Mouse (Mus musculus) hindbrain, embryonic 16.5 days (tissue): ENCODE data around the gene Dctd. TPM values are rescaled to one million over a fixed set of nuclear protein-coding genes. Genes with fewer than 3 reads are reported as not detected.
"Not testable (repeated sequence)": the region's sequence is repeated elsewhere in the genome, so short reads cannot be mapped to it uniquely, and the experiment has no call there.

Experiments
- ATAC-seq: fragments of 200-750 bp; cut with Nextera tagmentation; 2 replicates; pipeline ENCODE4 v1.8.0; 2017; ENCODE audit warnings: moderate TSS enrichment, moderate library complexity
- H3K27ac ChIP-seq: fragments of 300-500 bp; sonication (generic); 2 replicates; pipeline ENCODE4 v1.5.1; 2014; ENCODE audit warnings: low read depth, mild to moderate bottlenecking, control low read depth, low read length, moderate library complexity
- H3K27me3 ChIP-seq: fragments of 300-500 bp; sonication (generic); replicated peaks from 2 replicates; pipeline ENCODE4 v1.6.1; 2014; ENCODE audit warnings: low read length; ENCODE audit not compliant: control insufficient read depth, insufficient read depth
- H3K36me3 ChIP-seq: fragments of 300-500 bp; sonication (generic); 2 replicates; pipeline ENCODE4 v1.6.1; 2014; ENCODE audit warnings: mild to moderate bottlenecking, low read length, moderate library complexity, mixed read lengths; ENCODE audit not compliant: control insufficient read depth, insufficient read depth
- H3K4me1 ChIP-seq: fragments of 300-500 bp; sonication (generic); 2 replicates; pipeline ENCODE4 v1.6.1; 2014; ENCODE audit warnings: low read depth, low read length; ENCODE audit not compliant: control insufficient read depth, insufficient read depth
- H3K4me2 ChIP-seq: fragments of 300-500 bp; sonication (generic); 2 replicates; pipeline ENCODE4 v1.6.1; 2014; ENCODE audit warnings: mild to moderate bottlenecking, low read length, control low read depth, moderate library complexity
- H3K4me3 ChIP-seq: fragments of 300-500 bp; sonication (generic); 2 replicates; pipeline ENCODE4 v1.5.1; 2014; ENCODE audit warnings: mild to moderate bottlenecking, low read length, control low read depth, moderate library complexity
- H3K9ac ChIP-seq: fragments of 300-500 bp; sonication (generic); 2 replicates; pipeline ENCODE4 v1.6.1; 2014; ENCODE audit warnings: low read depth, mild to moderate bottlenecking, control low read depth, low read length, moderate library complexity
- H3K9me3 ChIP-seq: fragments of 300-500 bp; sonication (generic); 2 replicates; pipeline ENCODE4 v1.6.1; 2014; ENCODE audit warnings: mild to moderate bottlenecking, low read length, moderate library complexity; ENCODE audit not compliant: control insufficient read depth
- WGBS: fragments of 180-500 bp; shearing (Covaris S2); extraction: QIAGEN DNeasy Blood & Tissue Kit; methylation state at CpG from one replicate; pipeline ENCODE4 v1.1.7; 2014; 5-methylcytosine and 5-hydroxymethylcytosine counted together
- polyA plus RNA-seq: library from polyadenylated mRNA; unstranded; fragments of >200 nt; fragmentation: Nextera tagmentation; extraction: Ambion mirVana; gene quantifications from 2 replicates; pipeline ENCODE4 v1.2.1, GENCODE M21; 2015

Dctd gene
- polyA plus RNA-seq, 1 experiment from 2014 or later, result 16.4 TPM

GRCm38 (mm10) chr8:48158560-48159217 is 59.8 kb downstream of the Dctd start:
- no peak overlapping the region for H3K9ac ChIP-seq
- H3K4me2 ChIP-seq, result no peak overlapping the region
- H3K9me3 ChIP-seq, result no peaks in the 10 kb centered on the region
- no peak for ATAC-seq
- H3K4me3 ChIP-seq, result no peak overlapping the region
- 51% methylated on average over 15 of the region's 15 CpGs for WGBS
- no peaks in the 10 kb centered on the region for H3K36me3 ChIP-seq
- H3K27ac ChIP-seq, result no peak overlapping the region
- H3K27me3 ChIP-seq, result no peaks in the 10 kb centered on the region; the same call in 1 of the 2 replicates
- peaks cover 4% of the 10 kb centered on the region for H3K4me1 ChIP-seq

GRCm38 (mm10) chr8:48177406-48177805 is 78.5 kb downstream of the Dctd start:
- Histone ChIP-seq H3K36me3 (no peaks in the 10 kb centered on the region), H3K4me1 (no peaks in the 10 kb centered on the region), H3K9me3 (no peaks in the 10 kb centered on the region; the same call in 1 of the 2 replicates), H3K4me2 (no peak overlapping the region), H3K4me3 (no peak overlapping the region), H3K27ac (no peak overlapping the region), H3K9ac (no peak overlapping the region), H3K27me3 (no peaks in the 10 kb centered on the region)
- 56% methylated on average over 4 of the region's 4 CpGs for WGBS
- no peak for ATAC-seq

- H3K9me3 ChIP-seq, result no peaks in the 10 kb centered on the region; the same call in 1 of the 2 replicates
- WGBS, result 96% methylated on average over 1 of the region's 1 CpGs
- H3K27me3 ChIP-seq, result no peaks in the 10 kb centered on the region
- H3K27ac ChIP-seq, result no peak overlapping the region
- H3K4me3 ChIP-seq, result no peak overlapping the region
- no peaks in the 10 kb centered on the region for H3K36me3 ChIP-seq
- no peak overlapping the region for H3K4me2 ChIP-seq
- no peaks in the 10 kb centered on the region for H3K4me1 ChIP-seq
- ATAC-seq, result no peak
- no peak overlapping the region for H3K9ac ChIP-seq
These were observed 79.0 kb downstream of the Dctd start for GRCm38 (mm10) chr8:48177876-48178275.

- Histone ChIP-seq H3K9ac (no peak overlapping the region), H3K27me3 (no peaks in the 10 kb centered on the region), H3K27ac (no peak overlapping the region), H3K4me3 (no peak overlapping the region), H3K36me3 (no peaks in the 10 kb centered on the region), H3K4me1 (no peaks in the 10 kb centered on the region), H3K4me2 (no peak overlapping the region), H3K9me3 (no peaks in the 10 kb centered on the region; the same call in 1 of the 2 replicates)
- 12% methylated on average over 4 of the region's 4 CpGs for WGBS
- ATAC-seq, result no peak
These were observed 80.1 kb downstream of the Dctd start for GRCm38 (mm10) chr8:48178993-48179392.

- not testable (repeated sequence) for H3K4me2 ChIP-seq, H3K9ac ChIP-seq, H3K9me3 ChIP-seq, H3K4me3 ChIP-seq, H3K27me3 ChIP-seq, H3K27ac ChIP-seq, H3K36me3 ChIP-seq, H3K4me1 ChIP-seq, ATAC-seq
- 97% methylated on average over 9 of the region's 9 CpGs for WGBS
These were observed 81.3 kb downstream of the Dctd start for GRCm38 (mm10) chr8:48180146-48180545.

- no peaks in the 10 kb centered on the region for H3K36me3 ChIP-seq
- H3K4me1 ChIP-seq, result no peaks in the 10 kb centered on the region
- ATAC-seq, result no peak
- H3K4me2 ChIP-seq, result no peak overlapping the region
- H3K9me3 ChIP-seq, result no peaks in the 10 kb centered on the region
- H3K27me3 ChIP-seq, result no peaks in the 10 kb centered on the region
- no peak overlapping the region for H3K4me3 ChIP-seq
- 93% methylated on average over 3 of the region's 3 CpGs for WGBS
- no peak overlapping the region for H3K27ac ChIP-seq
- no peak overlapping the region for H3K9ac ChIP-seq
These were observed 82.1 kb downstream of the Dctd start for GRCm38 (mm10) chr8:48181000-48181399.

GRCm38 (mm10) chr8:48183758-48184157 is 84.9 kb downstream of the Dctd start:
- Histone ChIP-seq H3K27ac (no peak overlapping the region), H3K9me3 (no peaks in the 10 kb centered on the region), H3K27me3 (no peaks in the 10 kb centered on the region), H3K4me3 (no peak overlapping the region), H3K4me1 (no peaks in the 10 kb centered on the region), H3K9ac (no peak overlapping the region), H3K4me2 (no peak overlapping the region), H3K36me3 (no peaks in the 10 kb centered on the region)
- WGBS, result 82% methylated on average over 7 of the region's 7 CpGs
- ATAC-seq, result no peak

GRCm38 (mm10) chr8:48188586-48188985 is 89.7 kb downstream of the Dctd start:
- H3K4me3 ChIP-seq, result no peak overlapping the region
- H3K27me3 ChIP-seq, result no peaks in the 10 kb centered on the region
- no peak for ATAC-seq
- no peaks in the 10 kb centered on the region for H3K4me1 ChIP-seq
- H3K9me3 ChIP-seq, result no peaks in the 10 kb centered on the region
- WGBS, result 97% methylated on average over 12 of the region's 12 CpGs
- H3K9ac ChIP-seq, result no peak overlapping the region
- no peak overlapping the region for H3K4me2 ChIP-seq
- no peaks in the 10 kb centered on the region for H3K36me3 ChIP-seq
- no peak overlapping the region for H3K27ac ChIP-seq

- Histone ChIP-seq H3K36me3 (no peaks in the 10 kb centered on the region), H3K4me2 (no peak overlapping the region), H3K4me3 (no peak overlapping the region), H3K9ac (no peak overlapping the region), H3K4me1 (no peaks in the 10 kb centered on the region), H3K27ac (no peak overlapping the region), H3K9me3 (peaks cover 2% of the 10 kb centered on the region; the same call in 1 of the 2 replicates), H3K27me3 (no peaks in the 10 kb centered on the region)
- no peak for ATAC-seq
- WGBS, result 96% methylated on average over 9 of the region's 9 CpGs
These were observed 97.1 kb downstream of the Dctd start for GRCm38 (mm10) chr8:48195971-48196370.
